Comparison of ENCODE assay signal across 29 mouse cellular contexts in genomic region chr11:61593069-61593468, GRCm38 (mm10). TPM values are rescaled to one million over a fixed set of nuclear protein-coding genes. Genes with fewer than 3 reads are reported as not detected.
"Had no signal": no experiment of that assay in that cellular context is flagged by ENCODE, and none has a peak within 500 bp of the region (broad histone marks: within the 10 kb centered on the region; RNA-seq: fewer than 3 reads in every experiment).

No protein-coding gene starts in this region.

- H3K9me3 ChIP-seq: limb, embryonic 10.5 days; limb, embryonic 12.5 days; limb, embryonic 13.5 days; limb, embryonic 15.5 days; liver, embryonic 12.5 days; liver, embryonic 13.5 days; liver, embryonic 15.5 days; lung, embryonic 15.5 days; midbrain, embryonic 12.5 days; midbrain, embryonic 13.5 days; midbrain, embryonic 15.5 days had no signal

- H3K27me3 ChIP-seq: limb, embryonic 12.5 days; limb, embryonic 13.5 days; limb, embryonic 15.5 days; lung, embryonic 15.5 days; midbrain, embryonic 12.5 days; midbrain, embryonic 13.5 days; midbrain, embryonic 15.5 days had no signal

- H3K36me3 ChIP-seq: limb, embryonic 10.5 days; limb, embryonic 12.5 days; limb, embryonic 13.5 days; limb, embryonic 15.5 days; liver, embryonic 12.5 days; liver, embryonic 13.5 days; liver, embryonic 15.5 days; lung, embryonic 15.5 days; midbrain, embryonic 10.5 days; midbrain, embryonic 12.5 days; midbrain, embryonic 13.5 days; midbrain, embryonic 15.5 days had no signal

- H3K9ac ChIP-seq: limb, embryonic 12.5 days; limb, embryonic 13.5 days; limb, embryonic 15.5 days; liver, embryonic 12.5 days; liver, embryonic 13.5 days; liver, embryonic 14.5 days; liver, embryonic 15.5 days; liver, postnatal 0 days; lung, embryonic 14.5 days; lung, embryonic 15.5 days; midbrain, embryonic 12.5 days; midbrain, embryonic 13.5 days; midbrain, embryonic 15.5 days had no signal

- DNase-seq: left cerebral cortex, postnatal 4 days; liver; liver, embryonic 13.5 days; liver, postnatal 0 days; lung, adult 18-20 months; lung, adult 2 months; lung, embryonic 14.5 days; lung, postnatal 10 days; lung, postnatal 14 days; lung, postnatal 36 days; lung, postnatal 4 days; midbrain, embryonic 14.5 days had no signal

- H3K27ac ChIP-seq: limb, embryonic 10.5 days; limb, embryonic 12.5 days; limb, embryonic 13.5 days; limb, embryonic 15.5 days; liver, embryonic 12.5 days; liver, embryonic 13.5 days; liver, embryonic 14.5 days; liver, embryonic 15.5 days; lung, embryonic 15.5 days; macrophage; midbrain, embryonic 10.5 days; midbrain, embryonic 12.5 days; midbrain, embryonic 13.5 days; midbrain, embryonic 15.5 days had no signal

- H3K4me1 ChIP-seq: limb, embryonic 12.5 days; limb, embryonic 13.5 days; liver, embryonic 12.5 days; liver, embryonic 13.5 days; liver, embryonic 15.5 days; megakaryocyte, embryonic 14.5 days; midbrain, embryonic 12.5 days; midbrain, embryonic 13.5 days; midbrain, embryonic 15.5 days had no signal

- H3K4me3 ChIP-seq: limb, embryonic 10.5 days; limb, embryonic 12.5 days; limb, embryonic 13.5 days; limb, embryonic 15.5 days; liver, embryonic 12.5 days; liver, embryonic 13.5 days; liver, embryonic 15.5 days; lung, embryonic 15.5 days; megakaryocyte, embryonic 14.5 days; midbrain, embryonic 10.5 days; midbrain, embryonic 12.5 days; midbrain, embryonic 13.5 days; midbrain, embryonic 15.5 days; myocyte had no signal

RNA-seq across cellular contexts. Expression of gene Epn2, which starts 13.6 kb away (rescaled TPM):
- total RNA-seq: megakaryocyte progenitor cell, adult 5-6 weeks; monocyte, adult 5-6 weeks had no signal
